Mouse (Mus musculus): ENCODE results near the gene Qrich1. TPM values are rescaled to one million over a fixed set of nuclear protein-coding genes. Genes with fewer than 3 reads are reported as not detected.

Qrich1 gene
- polyA plus RNA-seq, 1 experiment from 2014 or later = 129 TPM

- ATAC-seq (ENCODE audit: low FRiP score, low TSS enrichment) = no peak; the same call in 1 of the 2 replicates
- 0% methylated on average over 23 of the region's 24 CpGs for WGBS
- peak overlapping the region; percentile 87 for H3K4me2 ChIP-seq (replicated peaks; ENCODE audit: low read depth, low read length)
- peak overlapping the region; percentile 94 for H3K27ac ChIP-seq (ENCODE audit: low read length)
- H3K9me3 ChIP-seq (ENCODE audit: low read length) = no peaks in the 10 kb centered on the region
- H3K4me3 ChIP-seq (ENCODE audit: low read length) = peak overlapping the region; percentile 81
- H3K9ac ChIP-seq (replicated peaks; ENCODE audit: low read length) = peak overlapping the region; percentile 96
- no peaks in the 10 kb centered on the region for H3K27me3 ChIP-seq (ENCODE audit: insufficient read depth, low read length)
- peaks cover 24% of the 10 kb centered on the region for H3K4me1 ChIP-seq (ENCODE audit: insufficient read depth, low read length)
- peaks cover 18% of the 10 kb centered on the region; the same call in 1 of the 2 replicates for H3K36me3 ChIP-seq (ENCODE audit: insufficient read depth, low read length)
These were observed 61.4 kb downstream of the Qrich1 start for GRCm38 (mm10) chr9:108577934-108578544.

DNA sequence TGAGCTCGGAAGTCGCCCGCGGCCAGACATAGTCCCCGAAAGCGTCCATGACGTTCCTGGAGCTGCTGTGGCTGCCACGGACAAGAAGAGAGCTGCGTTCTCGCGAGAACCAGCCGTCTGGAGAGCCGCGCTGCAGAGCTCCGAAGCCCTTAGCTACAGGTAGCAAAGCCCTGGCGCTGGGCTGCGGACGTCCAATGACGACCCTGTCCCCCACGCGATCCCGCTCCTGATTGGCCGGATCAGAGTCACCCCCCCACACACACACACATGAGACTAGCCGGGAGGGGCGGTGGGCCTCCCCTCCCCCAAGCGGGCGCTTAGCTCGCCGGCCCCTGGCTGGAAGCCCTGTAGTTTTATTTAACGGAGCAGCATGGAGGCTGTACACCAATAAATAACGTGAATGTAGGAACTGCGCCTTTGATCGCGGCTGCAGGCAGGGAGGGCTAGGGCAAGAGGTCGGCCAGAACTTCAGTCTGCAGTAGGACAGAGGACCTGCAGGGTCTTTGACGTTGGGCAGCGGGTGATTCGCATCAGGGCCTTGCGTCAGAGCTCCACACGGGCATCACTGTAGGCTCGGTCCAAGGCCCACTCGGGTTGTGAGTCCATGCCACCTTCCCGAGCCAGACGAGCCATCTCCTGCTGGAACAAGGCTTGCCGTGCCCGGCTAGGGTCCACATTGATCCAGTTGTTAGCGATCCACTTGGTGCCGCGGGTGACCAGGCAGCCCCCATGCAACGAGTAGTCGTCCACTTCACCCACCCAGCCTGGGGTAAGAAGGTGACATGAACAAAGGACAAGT is 62.1 kb downstream of the Qrich1 start, which contains the start of gene Wdr6:
Wdr6 (minus strand) TSS at position 195 of the 799 bp plus-strand sequence.
- H3K4me3 ChIP-seq (ENCODE audit: low read length) = peak within 1 kb of the TSS; percentile 81
- H3K27me3 ChIP-seq (ENCODE audit: insufficient read depth, low read length) = no peaks in the 10 kb centered on the region
- H3K36me3 ChIP-seq (ENCODE audit: insufficient read depth, low read length) = peaks cover 11% of the 10 kb centered on the region; the same call in 1 of the 2 replicates
- peak within 1 kb of the TSS; percentile 94 for H3K27ac ChIP-seq (ENCODE audit: low read length)
- peak within 1 kb of the TSS; percentile 96 for H3K9ac ChIP-seq (replicated peaks; ENCODE audit: low read length)
- H3K4me2 ChIP-seq (replicated peaks; ENCODE audit: low read depth, low read length) = peak within 1 kb of the TSS; percentile 87
- WGBS = 4% methylated on average over 51 of the region's 51 CpGs
- peak; percentile 97 for ATAC-seq (ENCODE audit: low FRiP score, low TSS enrichment)
- H3K4me1 ChIP-seq (ENCODE audit: insufficient read depth, low read length) = peaks cover 24% of the 10 kb centered on the region
- no peaks in the 10 kb centered on the region for H3K9me3 ChIP-seq (ENCODE audit: low read length)

- peak overlapping the region; percentile 94 for H3K27ac ChIP-seq (ENCODE audit: low read length)
- H3K4me2 ChIP-seq (replicated peaks; ENCODE audit: low read depth, low read length) = peak overlapping the region; percentile 87
- H3K4me1 ChIP-seq (ENCODE audit: insufficient read depth, low read length) = peaks cover 24% of the 10 kb centered on the region
- WGBS = 62% methylated on average over 5 of the region's 5 CpGs
- ATAC-seq (ENCODE audit: low FRiP score, low TSS enrichment) = no peak
- H3K36me3 ChIP-seq (ENCODE audit: insufficient read depth, low read length) = peaks cover 7% of the 10 kb centered on the region; the same call in 1 of the 2 replicates
- H3K9me3 ChIP-seq (ENCODE audit: low read length) = no peaks in the 10 kb centered on the region
- H3K27me3 ChIP-seq (ENCODE audit: insufficient read depth, low read length) = no peaks in the 10 kb centered on the region
- peak overlapping the region; percentile 81 for H3K4me3 ChIP-seq (ENCODE audit: low read length)
- H3K9ac ChIP-seq (replicated peaks; ENCODE audit: low read length) = peak overlapping the region; percentile 96
These were observed 62.7 kb downstream of the Qrich1 start for GRCm38 (mm10) chr9:108579344-108579690.

GRCm38 (mm10) chr9:108587571-108588180 is 71.1 kb downstream of the Qrich1 start:
- H3K36me3 ChIP-seq (ENCODE audit: insufficient read depth, low read length) = no peaks in the 10 kb centered on the region
- peaks cover 22% of the 10 kb centered on the region for H3K4me1 ChIP-seq (ENCODE audit: insufficient read depth, low read length)
- no peaks in the 10 kb centered on the region for H3K27me3 ChIP-seq (ENCODE audit: insufficient read depth, low read length)
- peak; percentile 97 for ATAC-seq (ENCODE audit: low FRiP score, low TSS enrichment)
- WGBS = 4% methylated on average over 14 of the region's 14 CpGs
- H3K9ac ChIP-seq (replicated peaks; ENCODE audit: low read length) = peak overlapping the region; percentile 31; the same call in 1 of the 2 replicates
- peak overlapping the region; percentile 89 for H3K27ac ChIP-seq (ENCODE audit: low read length)
- no peaks in the 10 kb centered on the region for H3K9me3 ChIP-seq (ENCODE audit: low read length)
- H3K4me3 ChIP-seq (ENCODE audit: low read length) = peak overlapping the region; percentile 26
- H3K4me2 ChIP-seq (replicated peaks; ENCODE audit: low read depth, low read length) = peak overlapping the region; percentile 46

- Histone ChIP-seq H3K9ac (replicated peaks; ENCODE audit: low read length) (no peak overlapping the region), H3K36me3 (ENCODE audit: insufficient read depth, low read length) (no peaks in the 10 kb centered on the region), H3K4me1 (ENCODE audit: insufficient read depth, low read length) (peaks cover 22% of the 10 kb centered on the region), H3K4me2 (replicated peaks; ENCODE audit: low read depth, low read length) (no peak overlapping the region), H3K27me3 (ENCODE audit: insufficient read depth, low read length) (no peaks in the 10 kb centered on the region), H3K4me3 (ENCODE audit: low read length) (no peak overlapping the region), H3K9me3 (ENCODE audit: low read length) (no peaks in the 10 kb centered on the region), H3K27ac (ENCODE audit: low read length) (peak overlapping the region; percentile 25; the same call in 1 of the 2 replicates)
- no peak for ATAC-seq (ENCODE audit: low FRiP score, low TSS enrichment)
- 63% methylated on average over 5 of the region's 5 CpGs for WGBS
These were observed 72.6 kb downstream of the Qrich1 start for GRCm38 (mm10) chr9:108589229-108589628.

DNA sequence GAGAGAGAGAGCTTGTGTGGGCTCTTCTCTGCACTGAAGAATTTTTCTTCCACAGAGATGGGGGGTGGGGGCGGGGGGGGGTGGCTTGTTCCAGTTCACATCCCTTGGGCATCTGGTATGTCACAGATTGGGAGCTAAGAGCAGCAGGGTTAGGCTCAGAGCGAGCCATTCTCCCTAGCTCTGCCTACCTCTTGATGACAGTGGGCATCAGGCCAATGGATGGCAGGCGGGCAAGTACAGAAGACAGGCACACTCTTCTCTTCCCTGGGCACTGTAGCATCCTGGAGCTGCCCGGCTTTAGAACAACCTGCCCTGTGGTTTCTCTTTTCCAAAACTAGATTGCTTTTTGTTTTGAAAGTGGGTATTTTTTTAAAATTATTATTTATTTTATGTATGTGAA is 74.9 kb downstream of the Qrich1 start:
- Histone ChIP-seq H3K4me1 (ENCODE audit: insufficient read depth, low read length) (peaks cover 25% of the 10 kb centered on the region), H3K36me3 (ENCODE audit: insufficient read depth, low read length) (no peaks in the 10 kb centered on the region), H3K9ac (replicated peaks; ENCODE audit: low read length) (no peak overlapping the region), H3K4me2 (replicated peaks; ENCODE audit: low read depth, low read length) (no peak overlapping the region), H3K27me3 (ENCODE audit: insufficient read depth, low read length) (no peaks in the 10 kb centered on the region), H3K27ac (ENCODE audit: low read length) (no peak overlapping the region), H3K9me3 (ENCODE audit: low read length) (no peaks in the 10 kb centered on the region), H3K4me3 (ENCODE audit: low read length) (no peak overlapping the region)
- WGBS = 73% methylated on average over 4 of the region's 4 CpGs
- ATAC-seq (ENCODE audit: low FRiP score, low TSS enrichment) = no peak

GRCm38 (mm10) chr9:108594354-108594753 is 77.7 kb downstream of the Qrich1 start:
- H3K4me3 ChIP-seq (ENCODE audit: low read length) = no peak overlapping the region
- H3K36me3 ChIP-seq (ENCODE audit: insufficient read depth, low read length) = no peaks in the 10 kb centered on the region
- 87% methylated on average over 3 of the region's 3 CpGs for WGBS
- H3K27ac ChIP-seq (ENCODE audit: low read length) = no peak overlapping the region
- peaks cover 12% of the 10 kb centered on the region for H3K4me1 ChIP-seq (ENCODE audit: insufficient read depth, low read length)
- ATAC-seq (ENCODE audit: low FRiP score, low TSS enrichment) = no peak
- H3K9ac ChIP-seq (replicated peaks; ENCODE audit: low read length) = no peak overlapping the region
- no peaks in the 10 kb centered on the region for H3K27me3 ChIP-seq (ENCODE audit: insufficient read depth, low read length)
- no peak overlapping the region for H3K4me2 ChIP-seq (replicated peaks; ENCODE audit: low read depth, low read length)
- no peaks in the 10 kb centered on the region for H3K9me3 ChIP-seq (ENCODE audit: low read length)

- no peak within 1 kb of the TSS for H3K27ac ChIP-seq (ENCODE audit: low read length)
- 3% methylated on average over 67 of the region's 69 CpGs for WGBS
- H3K4me3 ChIP-seq (ENCODE audit: low read length) = peak within 1 kb of the TSS; percentile 81
- H3K4me1 ChIP-seq (ENCODE audit: insufficient read depth, low read length) = peaks cover 12% of the 10 kb centered on the region
- H3K4me2 ChIP-seq (replicated peaks; ENCODE audit: low read depth, low read length) = peak within 1 kb of the TSS; percentile 93
- 0 out of 2 replicates have a peak, but pooled peaks cover under 1% of the 10 kb centered on the region for H3K36me3 ChIP-seq (ENCODE audit: insufficient read depth, low read length)
- no peaks in the 10 kb centered on the region for H3K9me3 ChIP-seq (ENCODE audit: low read length)
- no peaks in the 10 kb centered on the region for H3K27me3 ChIP-seq (ENCODE audit: insufficient read depth, low read length)
- ATAC-seq (ENCODE audit: low FRiP score, low TSS enrichment) = peak; percentile 87
- peak within 1 kb of the TSS; percentile 88 for H3K9ac ChIP-seq (replicated peaks; ENCODE audit: low read length)
These were observed 80.6 kb downstream of the Qrich1 start, which contains the start of gene P4htm for GRCm38 (mm10) chr9:108596998-108597764. Gene P4htm (minus strand): TSS chr9:108597667.

DNA sequence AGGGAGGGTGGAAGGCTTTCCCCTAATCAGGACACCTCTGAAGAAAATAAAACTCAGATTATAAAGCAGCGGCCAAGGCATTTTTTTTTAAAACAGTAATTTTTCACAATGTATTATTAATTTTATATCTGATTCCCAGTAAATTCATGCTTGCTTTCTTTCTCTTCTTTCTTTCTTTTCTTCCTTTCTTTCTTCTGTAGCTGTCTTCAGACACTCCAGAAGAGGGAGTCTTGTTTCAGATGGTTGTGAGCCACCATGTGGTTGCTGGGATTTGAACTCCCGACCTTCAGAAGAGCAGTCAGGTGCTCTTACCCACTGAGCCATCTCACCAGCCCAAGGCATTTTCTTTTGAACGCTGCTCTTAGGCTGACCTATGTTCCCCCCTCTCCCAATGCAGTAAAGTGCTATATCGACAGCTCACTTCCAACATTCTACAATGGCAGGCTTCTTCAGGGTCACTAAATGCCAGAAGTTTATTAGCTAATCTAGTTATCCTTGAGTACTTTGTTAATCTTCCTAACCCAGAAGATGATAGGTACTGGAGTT is 82.5 kb downstream of the Qrich1 start:
- peaks cover 16% of the 10 kb centered on the region for H3K36me3 ChIP-seq (ENCODE audit: insufficient read depth, low read length)
- WGBS = 72% methylated on average over 4 of the region's 4 CpGs
- ATAC-seq (ENCODE audit: low FRiP score, low TSS enrichment) = no peak
- H3K9ac ChIP-seq (replicated peaks; ENCODE audit: low read length) = no peak overlapping the region
- H3K9me3 ChIP-seq (ENCODE audit: low read length) = no peaks in the 10 kb centered on the region
- no peak overlapping the region for H3K4me2 ChIP-seq (replicated peaks; ENCODE audit: low read depth, low read length)
- H3K27ac ChIP-seq (ENCODE audit: low read length) = no peak overlapping the region
- no peaks in the 10 kb centered on the region for H3K27me3 ChIP-seq (ENCODE audit: insufficient read depth, low read length)
- peaks cover 12% of the 10 kb centered on the region for H3K4me1 ChIP-seq (ENCODE audit: insufficient read depth, low read length)
- no peak overlapping the region for H3K4me3 ChIP-seq (ENCODE audit: low read length)
